Mouse (Mus musculus): ENCODE results near the gene S100a3. TPM values are rescaled to one million over a fixed set of nuclear protein-coding genes. Genes with fewer than 3 reads are reported as not detected.

The S100a3 gene
- polyA plus RNA-seq, 1 experiment from 2014 or later: 1.2 TPM

- no peaks in the 10 kb centered on the region for H3K27me3 ChIP-seq (ENCODE audit: control insufficient read depth, insufficient read depth, low read length)
- DNase-seq (ENCODE audit: low spot score): no peak
- H3K4me1 ChIP-seq (replicated peaks; ENCODE audit: control insufficient read depth, insufficient read depth): peaks cover 5% of the 10 kb centered on the region
- 0 out of 2 replicates have a peak overlapping the region, but pooled peaks have one; percentile 8 for H3K9ac ChIP-seq (ENCODE audit: low read length)
- no peak for ATAC-seq (ENCODE audit: low FRiP score, low TSS enrichment)
- WGBS: 49% methylated on average over 4 of the region's 4 CpGs
- H3K27ac ChIP-seq (replicated peaks): peak overlapping the region; percentile 92
- no peak for TF ChIP-seq CTCF (IDR thresholded peaks at IDR 0.05; ENCODE audit: low read depth)
- H3K4me2 ChIP-seq (replicated peaks; ENCODE audit: low read depth): no peak overlapping the region; the same call in 1 of the 2 replicates
- no peak overlapping the region for H3K4me3 ChIP-seq (ENCODE audit: low read depth, low read length)
- no peaks in the 10 kb centered on the region for H3K36me3 ChIP-seq (ENCODE audit: control insufficient read depth, insufficient read depth, low read length)
- H3K9me3 ChIP-seq (ENCODE audit: control insufficient read depth, low read length): no peaks in the 10 kb centered on the region
Observed at GRCm38 (mm10) chr3:90612061-90612460, 51.7 kb downstream of the S100a3 start.

DNA sequence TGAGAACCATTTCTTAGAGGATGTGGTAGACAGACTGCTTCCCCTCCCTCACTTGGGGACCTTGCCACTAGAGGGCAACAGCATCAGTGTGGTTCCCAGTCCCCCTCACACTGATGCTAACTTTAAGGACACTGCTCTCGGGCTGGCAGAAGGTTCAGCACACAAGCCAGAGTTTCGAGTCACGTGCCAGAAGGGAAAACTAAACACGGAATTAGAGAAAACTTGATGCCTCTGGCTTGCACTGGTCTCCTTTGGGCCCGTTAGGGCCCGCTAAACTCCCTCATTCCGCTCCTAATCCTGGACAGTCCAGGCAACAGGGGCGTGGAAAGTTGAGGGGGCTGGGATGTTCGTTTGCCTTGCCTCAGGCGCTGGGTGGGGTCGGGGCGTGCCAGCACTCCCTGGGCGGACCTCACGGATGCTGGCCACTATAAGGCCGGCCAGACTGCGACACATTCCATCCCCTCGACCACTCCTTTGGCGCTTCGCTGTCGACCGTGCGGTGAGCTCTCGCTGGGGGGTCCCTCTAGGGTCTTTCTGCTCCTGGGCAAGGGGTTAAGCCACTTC lies 52.4 kb downstream of the S100a3 start, which contains the start of gene S100a6:
Gene S100a6, plus strand, starts transcription at position 155 of the 564 bp plus-strand sequence.
- TF ChIP-seq EP300 (optimal IDR thresholded peaks at IDR 0.05) (no peak), CTCF (IDR thresholded peaks at IDR 0.05; ENCODE audit: low read depth) (peak; percentile 78)
- H3K27ac ChIP-seq (replicated peaks): peak within 1 kb of the TSS; percentile 92

GRCm38 (mm10) chr3:90613461-90614147 lies 53.2 kb downstream of the S100a3 start:
- no peaks in the 10 kb centered on the region for H3K36me3 ChIP-seq (ENCODE audit: control insufficient read depth, insufficient read depth, low read length)
- no peaks in the 10 kb centered on the region for H3K27me3 ChIP-seq (ENCODE audit: control insufficient read depth, insufficient read depth, low read length)
- H3K9ac ChIP-seq (ENCODE audit: low read length): peak overlapping the region; percentile 76
- WGBS: 52% methylated on average over 7 of the region's 7 CpGs
- TF ChIP-seq EP300 (optimal IDR thresholded peaks at IDR 0.05) (no peak), CTCF (IDR thresholded peaks at IDR 0.05; ENCODE audit: low read depth) (no peak)
- H3K4me3 ChIP-seq (ENCODE audit: low read depth, low read length): peak overlapping the region; percentile 46
- no peaks in the 10 kb centered on the region for H3K9me3 ChIP-seq (ENCODE audit: control insufficient read depth, low read length)
- peaks cover 5% of the 10 kb centered on the region for H3K4me1 ChIP-seq (replicated peaks; ENCODE audit: control insufficient read depth, insufficient read depth)
- peak overlapping the region; percentile 92 for H3K27ac ChIP-seq (replicated peaks)
- no peak for DNase-seq (ENCODE audit: low spot score)
- H3K4me2 ChIP-seq (replicated peaks; ENCODE audit: low read depth): peak overlapping the region; percentile 64
- ATAC-seq (ENCODE audit: low FRiP score, low TSS enrichment): 0 out of 2 replicates have a peak, but pooled peaks have one; percentile 5

More for the DNA sequence above, 52.4 kb downstream of the S100a3 start, which contains the start of gene S100a6:
- peak within 1 kb of the TSS; percentile 64 for H3K4me2 ChIP-seq (replicated peaks; ENCODE audit: low read depth)
- no peaks in the 10 kb centered on the region for H3K36me3 ChIP-seq (ENCODE audit: control insufficient read depth, insufficient read depth, low read length)
- peaks cover 5% of the 10 kb centered on the region for H3K4me1 ChIP-seq (replicated peaks; ENCODE audit: control insufficient read depth, insufficient read depth)
- H3K9ac ChIP-seq (ENCODE audit: low read length): peak within 1 kb of the TSS; percentile 76
- under 1% methylated on average over 23 of the region's 23 CpGs for WGBS
- peak within 1 kb of the TSS; percentile 46 for H3K4me3 ChIP-seq (ENCODE audit: low read depth, low read length)
- DNase-seq (ENCODE audit: low spot score) (peak; percentile 91), ATAC-seq (ENCODE audit: low FRiP score, low TSS enrichment) (peak; percentile 81)
- no peaks in the 10 kb centered on the region for H3K27me3 ChIP-seq (ENCODE audit: control insufficient read depth, insufficient read depth, low read length)
- H3K9me3 ChIP-seq (ENCODE audit: control insufficient read depth, low read length): no peaks in the 10 kb centered on the region

DNA sequence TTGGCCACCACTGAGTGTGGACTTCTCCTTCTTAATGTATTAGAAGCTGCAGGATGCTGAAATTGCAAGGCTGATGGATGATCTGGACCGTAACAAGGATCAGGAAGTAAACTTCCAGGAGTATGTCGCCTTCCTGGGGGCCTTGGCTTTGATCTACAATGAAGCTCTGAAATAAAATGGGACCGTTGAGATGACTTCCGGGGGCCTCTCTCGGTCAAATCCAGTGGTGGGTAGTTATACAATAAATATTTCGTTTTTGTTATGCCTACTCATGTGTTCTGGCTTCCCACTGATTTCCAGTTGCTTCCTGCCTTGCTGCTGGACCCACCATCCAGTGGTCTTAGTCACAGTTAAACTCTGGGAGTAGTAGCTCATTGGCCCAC lies 53.8 kb downstream of the S100a3 start:
- ATAC-seq (ENCODE audit: low FRiP score, low TSS enrichment) (no peak), DNase-seq (ENCODE audit: low spot score) (no peak)
- Histone ChIP-seq H3K4me2 (replicated peaks; ENCODE audit: low read depth) (peak overlapping the region; percentile 64), H3K27ac (replicated peaks) (peak overlapping the region; percentile 92), H3K9me3 (ENCODE audit: control insufficient read depth, low read length) (no peaks in the 10 kb centered on the region), H3K4me3 (ENCODE audit: low read depth, low read length) (peak overlapping the region; percentile 46), H3K36me3 (ENCODE audit: control insufficient read depth, insufficient read depth, low read length) (no peaks in the 10 kb centered on the region), H3K4me1 (replicated peaks; ENCODE audit: control insufficient read depth, insufficient read depth) (peaks cover 5% of the 10 kb centered on the region), H3K27me3 (ENCODE audit: control insufficient read depth, insufficient read depth, low read length) (no peaks in the 10 kb centered on the region), H3K9ac (ENCODE audit: low read length) (peak overlapping the region; percentile 76)
- 70% methylated on average over 6 of the region's 6 CpGs for WGBS
- TF ChIP-seq CTCF (IDR thresholded peaks at IDR 0.05; ENCODE audit: low read depth) (no peak), EP300 (optimal IDR thresholded peaks at IDR 0.05) (no peak)

DNA sequence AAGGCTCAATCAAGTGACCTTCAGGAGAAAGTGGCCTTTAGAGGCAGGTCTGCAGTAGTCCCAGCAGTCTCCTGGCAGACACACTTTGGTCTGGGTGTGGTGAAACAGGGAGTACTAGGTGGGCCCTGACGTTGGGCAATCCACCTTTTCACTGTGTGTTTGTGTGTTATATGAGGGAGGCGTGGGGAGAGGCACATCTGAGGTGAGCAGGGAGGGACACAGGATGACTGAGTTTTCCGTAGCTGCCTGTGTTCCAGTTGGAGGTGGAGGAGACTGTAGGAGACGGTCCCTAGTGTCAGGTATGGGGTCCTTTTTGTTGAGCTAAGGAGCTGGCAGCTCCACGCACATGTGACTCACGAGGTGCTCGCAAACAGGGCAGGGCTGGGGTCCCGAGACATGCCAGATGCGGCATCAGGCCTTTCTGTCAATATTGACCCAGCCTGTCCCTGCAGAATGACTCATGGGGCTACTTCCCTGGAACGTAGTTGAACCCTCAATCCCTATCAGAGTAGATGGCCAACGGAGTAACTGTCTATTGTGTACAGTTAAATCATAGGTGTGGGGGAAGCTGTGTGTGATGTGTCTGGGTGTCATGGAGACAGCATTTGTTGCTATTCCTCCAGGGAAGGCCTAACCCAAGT lies 54.4 kb downstream of the S100a3 start:
- H3K9ac ChIP-seq (ENCODE audit: low read length): peak overlapping the region; percentile 76
- peak overlapping the region; percentile 64 for H3K4me2 ChIP-seq (replicated peaks; ENCODE audit: low read depth)
- peak; percentile 81 for DNase-seq (ENCODE audit: low spot score)
- peaks cover 5% of the 10 kb centered on the region for H3K4me1 ChIP-seq (replicated peaks; ENCODE audit: control insufficient read depth, insufficient read depth)
- no peaks in the 10 kb centered on the region for H3K27me3 ChIP-seq (ENCODE audit: control insufficient read depth, insufficient read depth, low read length)
- H3K36me3 ChIP-seq (ENCODE audit: control insufficient read depth, insufficient read depth, low read length): no peaks in the 10 kb centered on the region
- ATAC-seq (ENCODE audit: low FRiP score, low TSS enrichment): peak; percentile 82
- peak overlapping the region; percentile 92 for H3K27ac ChIP-seq (replicated peaks)
- peak overlapping the region; percentile 46 for H3K4me3 ChIP-seq (ENCODE audit: low read depth, low read length)
- TF ChIP-seq CTCF (IDR thresholded peaks at IDR 0.05; ENCODE audit: low read depth) (no peak), EP300 (optimal IDR thresholded peaks at IDR 0.05) (no peak)
- WGBS: 38% methylated on average over 11 of the region's 11 CpGs
- H3K9me3 ChIP-seq (ENCODE audit: control insufficient read depth, low read length): no peaks in the 10 kb centered on the region
